Mouse (Mus musculus): ENCODE measurements at regions not wholly inside any gene's neighbourhood (a gene's known extent, or its start where the extent isn't known, plus 50 kb on each side); places are given as distances from the start of the nearest gene placed in this dataset.

DNA sequence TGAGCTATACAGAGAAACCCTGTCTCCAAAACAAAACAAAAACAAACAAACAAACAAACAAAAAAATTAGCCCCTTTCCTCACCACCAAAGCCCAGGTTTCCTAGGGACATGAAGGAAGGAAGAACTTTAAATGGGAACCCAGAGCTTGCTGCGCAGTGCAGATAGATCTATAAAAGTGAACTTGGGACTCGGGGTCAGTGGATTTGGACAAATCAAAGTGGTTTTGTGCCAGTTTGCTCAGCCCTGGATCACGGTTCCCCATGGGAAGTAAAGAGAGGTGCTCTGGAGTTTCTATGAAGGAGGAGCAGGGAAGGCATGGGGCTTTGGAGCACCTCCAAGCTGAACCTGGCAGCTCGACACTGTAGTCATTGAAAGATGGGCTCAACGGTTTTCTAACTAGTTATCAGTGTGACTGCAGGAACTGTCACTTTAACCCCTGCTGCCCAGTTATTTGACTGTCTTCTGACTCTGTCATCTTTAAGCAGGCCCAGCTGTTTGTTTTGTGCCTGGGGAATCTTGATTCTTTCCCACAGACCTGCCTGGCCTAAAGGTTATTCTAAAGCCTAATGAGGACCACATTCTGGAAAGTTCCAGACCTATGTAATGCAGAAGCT lies 58.3 kb upstream of the Rnf24 start:
- H3K4me3 ChIP-seq (ENCODE audit: low read length): no peak overlapping the region
- no peak for ATAC-seq (ENCODE audit: low FRiP score, low TSS enrichment)
- H3K27me3 ChIP-seq (ENCODE audit: control insufficient read depth, insufficient read depth, low read length): no peaks in the 10 kb centered on the region
- H3K27ac ChIP-seq (ENCODE audit: low read depth, low read length): no peak overlapping the region
- no peaks in the 10 kb centered on the region for H3K9me3 ChIP-seq (ENCODE audit: control insufficient read depth, low read length)
- WGBS: 75% methylated on average over 5 of the region's 5 CpGs
- no peaks in the 10 kb centered on the region for H3K36me3 ChIP-seq (ENCODE audit: control insufficient read depth, insufficient read depth, low read length)
- H3K9ac ChIP-seq (ENCODE audit: low read depth, low read length): no peak overlapping the region
- no peaks in the 10 kb centered on the region for H3K4me1 ChIP-seq (ENCODE audit: control insufficient read depth, insufficient read depth, low read length)
- H3K4me2 ChIP-seq (replicated peaks; ENCODE audit: low read depth, low read length): no peak overlapping the region

DNA sequence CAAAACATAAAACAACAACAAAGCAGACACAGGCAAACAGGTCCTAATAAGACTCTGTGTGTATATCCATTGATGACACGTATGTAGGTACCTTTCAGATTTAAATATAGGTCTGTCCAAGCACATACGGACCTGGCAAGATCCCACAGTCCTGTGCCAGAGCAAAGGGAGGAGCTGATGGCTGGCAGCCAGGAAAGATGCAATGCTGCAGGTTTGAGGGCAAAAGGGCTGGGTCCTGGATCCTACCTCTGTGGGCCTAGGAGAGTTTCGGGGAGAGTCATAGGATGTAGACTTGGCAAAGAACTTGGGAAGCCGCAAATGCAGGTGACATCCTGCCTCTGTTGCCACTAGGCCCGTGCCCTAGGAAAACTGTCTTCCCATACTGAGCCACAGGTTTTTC lies 54.6 kb upstream of the Rnf24 start:
- ATAC-seq (ENCODE audit: low FRiP score, low TSS enrichment): no peak
- H3K4me2 ChIP-seq (replicated peaks; ENCODE audit: low read depth, low read length): no peak overlapping the region
- H3K27ac ChIP-seq (ENCODE audit: low read depth, low read length): no peak overlapping the region
- 82% methylated on average over 5 of the region's 5 CpGs for WGBS
- no peaks in the 10 kb centered on the region for H3K36me3 ChIP-seq (ENCODE audit: control insufficient read depth, insufficient read depth, low read length)
- no peaks in the 10 kb centered on the region for H3K9me3 ChIP-seq (ENCODE audit: control insufficient read depth, low read length)
- no peaks in the 10 kb centered on the region for H3K4me1 ChIP-seq (ENCODE audit: control insufficient read depth, insufficient read depth, low read length)
- H3K4me3 ChIP-seq (ENCODE audit: low read length): no peak overlapping the region
- no peak overlapping the region for H3K9ac ChIP-seq (ENCODE audit: low read depth, low read length)
- H3K27me3 ChIP-seq (ENCODE audit: control insufficient read depth, insufficient read depth, low read length): no peaks in the 10 kb centered on the region

GRCm38 (mm10) chr2:131404218-131404555 lies 51.5 kb upstream of the Rnf24 start:
- Histone ChIP-seq H3K27ac (ENCODE audit: low read depth, low read length) (no peak overlapping the region), H3K27me3 (ENCODE audit: control insufficient read depth, insufficient read depth, low read length) (no peaks in the 10 kb centered on the region), H3K9ac (ENCODE audit: low read depth, low read length) (no peak overlapping the region), H3K4me1 (ENCODE audit: control insufficient read depth, insufficient read depth, low read length) (0 out of 2 replicates have a peak, but pooled peaks cover 9% of the 10 kb centered on the region), H3K36me3 (ENCODE audit: control insufficient read depth, insufficient read depth, low read length) (no peaks in the 10 kb centered on the region), H3K4me3 (ENCODE audit: low read length) (no peak overlapping the region), H3K9me3 (ENCODE audit: control insufficient read depth, low read length) (no peaks in the 10 kb centered on the region), H3K4me2 (replicated peaks; ENCODE audit: low read depth, low read length) (no peak overlapping the region)
- WGBS: 60% methylated on average over 1 of the region's 1 CpGs
- ATAC-seq (ENCODE audit: low FRiP score, low TSS enrichment): no peak

GRCm38 (mm10) chr2:131403543-131404217 lies 51.0 kb upstream of the Rnf24 start:
- no peaks in the 10 kb centered on the region for H3K27me3 ChIP-seq (ENCODE audit: control insufficient read depth, insufficient read depth, low read length)
- H3K9ac ChIP-seq (ENCODE audit: low read depth, low read length): no peak overlapping the region
- no peak for ATAC-seq (ENCODE audit: low FRiP score, low TSS enrichment)
- H3K27ac ChIP-seq (ENCODE audit: low read depth, low read length): no peak overlapping the region
- H3K4me1 ChIP-seq (ENCODE audit: control insufficient read depth, insufficient read depth, low read length): 0 out of 2 replicates have a peak, but pooled peaks cover 9% of the 10 kb centered on the region
- H3K4me3 ChIP-seq (ENCODE audit: low read length): no peak overlapping the region
- no peaks in the 10 kb centered on the region for H3K36me3 ChIP-seq (ENCODE audit: control insufficient read depth, insufficient read depth, low read length)
- H3K4me2 ChIP-seq (replicated peaks; ENCODE audit: low read depth, low read length): no peak overlapping the region
- H3K9me3 ChIP-seq (ENCODE audit: control insufficient read depth, low read length): no peaks in the 10 kb centered on the region
- WGBS: 80% methylated on average over 5 of the region's 5 CpGs

All from kidney, embryonic 14.5 days (tissue).